Comparison of ENCODE assay signal across 16 mouse cellular contexts in genomic region chr9:9779646-9780045, GRCm38 (mm10).
"Had no signal": no experiment of that assay in that cellular context is flagged by ENCODE, and none has a peak within 500 bp of the region (broad histone marks: within the 10 kb centered on the region; RNA-seq: fewer than 3 reads in every experiment).

No protein-coding gene starts in this region.

- H3K4me3 ChIP-seq: liver, embryonic 15.5 days; megakaryocyte, embryonic 14.5 days; midbrain, embryonic 12.5 days; midbrain, embryonic 15.5 days; neural tube, embryonic 12.5 days had no signal

- H3K4me1 ChIP-seq: liver, embryonic 15.5 days; megakaryocyte, embryonic 14.5 days; midbrain, embryonic 12.5 days; midbrain, embryonic 15.5 days; neural tube, embryonic 12.5 days had no signal

- H3K4me2 ChIP-seq: liver, embryonic 15.5 days; midbrain, embryonic 12.5 days; midbrain, embryonic 15.5 days; neural tube, embryonic 12.5 days had no signal

- H3K27ac ChIP-seq: liver, embryonic 15.5 days; macrophage; midbrain, embryonic 12.5 days; midbrain, embryonic 15.5 days; neural tube, embryonic 12.5 days had no signal

- H3K9ac ChIP-seq: liver, embryonic 15.5 days; liver, postnatal 0 days; midbrain, embryonic 12.5 days; midbrain, embryonic 15.5 days; neural tube, embryonic 12.5 days had no signal

- H3K9me3 ChIP-seq: liver, embryonic 15.5 days; megakaryocyte, embryonic 14.5 days; midbrain, embryonic 12.5 days; midbrain, embryonic 15.5 days had no signal

- ATAC-seq: liver, postnatal 0 days; midbrain, embryonic 15.5 days had no signal

- H3K36me3 ChIP-seq: liver, embryonic 15.5 days; midbrain, embryonic 12.5 days; midbrain, embryonic 15.5 days; neural tube, embryonic 12.5 days had no signal

- H3K27me3 ChIP-seq: liver, embryonic 15.5 days; megakaryocyte, embryonic 14.5 days; midbrain, embryonic 12.5 days; midbrain, embryonic 15.5 days; neural tube, embryonic 12.5 days had no signal

- DNase-seq: liver, postnatal 0 days; lung, adult 2 months; lung, postnatal 10 days; right cerebral cortex, adult 18-20 months; right cerebral cortex, postnatal 25 days; right cerebral cortex, postnatal 4 days; spleen, adult 18-20 months; thymus, adult 18-20 months; thymus, postnatal 14 days; thymus, postnatal 36 days had no signal
